Mouse (Mus musculus): ENCODE results near the gene Rgl1. TPM values are rescaled to one million over a fixed set of nuclear protein-coding genes. Genes with fewer than 3 reads are reported as not detected.

Gene Rgl1
- polyA plus RNA-seq, 1 experiment from 2014 or later = 33.2 TPM

DNA sequence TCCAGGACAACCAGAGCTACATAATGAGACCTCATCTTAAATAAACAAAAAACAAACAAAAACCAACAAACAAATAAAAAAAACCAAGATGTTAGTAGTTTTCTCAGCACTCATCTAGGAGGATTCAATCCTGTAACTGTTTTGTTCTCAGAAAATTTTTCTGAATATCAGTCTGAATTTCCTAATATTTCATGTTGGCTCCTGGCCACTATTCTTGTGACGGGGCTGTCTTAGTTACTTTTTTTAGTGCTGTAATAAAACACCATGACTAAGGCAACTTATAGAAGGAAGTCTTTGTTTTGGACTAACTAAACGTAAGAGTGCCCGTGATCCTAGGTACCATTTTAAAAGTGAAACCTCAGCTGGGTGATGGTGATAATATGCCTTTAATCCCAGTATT lies 68.8 kb downstream of the Rgl1 start:
- ATAC-seq (no peak), DNase-seq (ENCODE audit: low spot score) (no peak)
- 28% methylated on average over 3 of the region's 3 CpGs for whole genome bisulfite sequencing
- Histone ChIP-seq H3K27me3 (replicated peaks; ENCODE audit: insufficient read depth, low read length) (no peaks in the 10 kb centered on the region), H3K4me1 (ENCODE audit: insufficient read depth, low read depth, low read length) (no peaks in the 10 kb centered on the region), H3K36me3 (ENCODE audit: insufficient read depth, low read length) (no peaks in the 10 kb centered on the region), H3K9me3 (ENCODE audit: low read length) (no peaks in the 10 kb centered on the region), H3K4me3 (ENCODE audit: low read depth, low read length) (no peak overlapping the region), H3K9ac (replicated peaks; ENCODE audit: low read depth) (no peak overlapping the region), H3K4me2 (replicated peaks; ENCODE audit: low read depth, low read length) (no peak overlapping the region), H3K27ac (ENCODE audit: low read length) (no peak overlapping the region)
- no peak for TF ChIP-seq CTCF (IDR thresholded peaks at IDR 0.05)
- no peak for TF ChIP-seq EP300 (IDR thresholded peaks at IDR 0.05)

DNA sequence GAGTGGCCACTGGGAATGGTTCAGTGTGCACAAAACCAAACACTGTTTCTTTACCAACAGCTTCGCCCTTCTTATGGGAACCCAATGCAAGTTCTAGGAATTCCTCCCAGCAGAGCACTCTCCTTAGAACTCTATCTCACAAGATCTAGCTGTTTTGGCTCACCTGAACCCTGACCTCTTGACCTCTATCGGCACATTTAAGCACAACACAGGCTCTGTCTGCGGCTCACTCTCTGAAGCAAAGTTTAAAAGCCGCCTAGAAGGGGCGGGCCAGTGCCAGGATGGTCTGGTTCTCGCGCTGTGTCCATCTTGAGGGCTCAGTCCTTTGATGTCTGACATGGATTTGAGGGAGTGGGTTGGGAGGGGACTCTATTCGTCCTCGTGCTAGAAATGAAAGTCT lies 70.7 kb downstream of the Rgl1 start:
- Histone ChIP-seq H3K36me3 (ENCODE audit: insufficient read depth, low read length) (no peaks in the 10 kb centered on the region), H3K4me3 (ENCODE audit: low read depth, low read length) (no peak overlapping the region), H3K4me1 (ENCODE audit: insufficient read depth, low read depth, low read length) (no peaks in the 10 kb centered on the region), H3K27me3 (replicated peaks; ENCODE audit: insufficient read depth, low read length) (no peaks in the 10 kb centered on the region), H3K9ac (replicated peaks; ENCODE audit: low read depth) (no peak overlapping the region), H3K27ac (ENCODE audit: low read length) (no peak overlapping the region), H3K9me3 (ENCODE audit: low read length) (no peaks in the 10 kb centered on the region), H3K4me2 (replicated peaks; ENCODE audit: low read depth, low read length) (no peak overlapping the region)
- 51% methylated on average over 9 of the region's 9 CpGs for WGBS
- no peak for TF ChIP-seq EP300 (IDR thresholded peaks at IDR 0.05)
- TF ChIP-seq CTCF (IDR thresholded peaks at IDR 0.05) = no peak
- DNase-seq (ENCODE audit: low spot score) (no peak), ATAC-seq (no peak)

DNA sequence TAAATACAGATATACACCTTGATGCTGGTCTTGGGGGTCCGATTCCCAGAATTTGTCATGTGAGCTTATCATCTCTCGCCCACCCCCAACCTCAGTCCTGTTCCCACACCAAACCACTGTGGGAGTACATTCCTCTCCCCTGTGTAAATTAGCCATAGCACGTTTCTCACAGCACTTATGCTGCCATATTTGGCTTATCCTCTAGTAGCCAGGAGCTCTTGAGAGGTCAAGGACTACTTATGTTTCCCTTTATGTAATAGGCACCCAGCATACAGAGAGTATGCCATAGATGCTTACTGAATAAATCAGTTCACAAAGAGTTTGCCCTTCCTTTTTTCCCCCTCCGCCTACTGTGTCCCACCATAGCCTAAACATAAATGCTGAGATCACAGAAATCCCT lies 76.2 kb downstream of the Rgl1 start:
- DNase-seq (ENCODE audit: low spot score) (peak; percentile 69), ATAC-seq (peak; percentile 80)
- Histone ChIP-seq H3K4me1 (ENCODE audit: insufficient read depth, low read depth, low read length) (peaks cover 10% of the 10 kb centered on the region), H3K27me3 (replicated peaks; ENCODE audit: insufficient read depth, low read length) (no peaks in the 10 kb centered on the region), H3K36me3 (ENCODE audit: insufficient read depth, low read length) (no peaks in the 10 kb centered on the region), H3K27ac (ENCODE audit: low read length) (no peak overlapping the region), H3K9me3 (ENCODE audit: low read length) (no peaks in the 10 kb centered on the region), H3K4me3 (ENCODE audit: low read depth, low read length) (no peak overlapping the region), H3K4me2 (replicated peaks; ENCODE audit: low read depth, low read length) (no peak overlapping the region), H3K9ac (replicated peaks; ENCODE audit: low read depth) (no peak overlapping the region)
- peak; percentile 85 for TF ChIP-seq EP300 (IDR thresholded peaks at IDR 0.05)
- no peak for TF ChIP-seq CTCF (IDR thresholded peaks at IDR 0.05)
- 56% methylated on average over 4 of the region's 4 CpGs for WGBS

DNA sequence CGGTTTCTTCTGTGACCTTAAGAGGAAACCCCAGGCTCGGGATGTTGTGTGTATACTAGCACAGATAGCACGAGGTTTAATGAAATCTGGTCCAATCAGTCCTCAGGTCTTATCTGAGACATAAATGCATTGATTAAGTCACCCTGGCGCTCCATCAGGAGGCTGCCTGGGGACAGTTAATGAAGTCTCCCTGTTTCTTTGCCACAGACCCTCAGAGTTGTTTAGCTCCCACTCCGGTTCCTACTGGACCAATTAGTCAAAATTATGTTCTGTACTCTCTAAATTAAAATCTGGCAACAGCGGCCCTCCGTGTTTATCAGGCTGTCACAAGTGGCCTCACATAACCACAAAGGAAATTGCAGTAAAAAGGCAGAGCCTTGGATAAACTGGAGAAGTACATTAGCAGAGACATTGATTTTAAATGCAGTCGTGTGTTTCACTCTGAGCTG lies 78.4 kb downstream of the Rgl1 start:
- H3K4me3 ChIP-seq (ENCODE audit: low read depth, low read length) = no peak overlapping the region
- 16% methylated on average over 8 of the region's 8 CpGs for WGBS
- ATAC-seq (no peak), DNase-seq (ENCODE audit: low spot score) (no peak)
- H3K9ac ChIP-seq (replicated peaks; ENCODE audit: low read depth) = no peak overlapping the region
- peaks cover 10% of the 10 kb centered on the region for H3K4me1 ChIP-seq (ENCODE audit: insufficient read depth, low read depth, low read length)
- H3K27me3 ChIP-seq (replicated peaks; ENCODE audit: insufficient read depth, low read length) = no peaks in the 10 kb centered on the region
- no peaks in the 10 kb centered on the region for H3K36me3 ChIP-seq (ENCODE audit: insufficient read depth, low read length)
- H3K9me3 ChIP-seq (ENCODE audit: low read length) = no peaks in the 10 kb centered on the region
- TF ChIP-seq CTCF (IDR thresholded peaks at IDR 0.05) = no peak
- TF ChIP-seq EP300 (IDR thresholded peaks at IDR 0.05) = no peak
- H3K4me2 ChIP-seq (replicated peaks; ENCODE audit: low read depth, low read length) = no peak overlapping the region
- peak overlapping the region; percentile 52; the same call in 1 of the 2 replicates for H3K27ac ChIP-seq (ENCODE audit: low read length)

DNA sequence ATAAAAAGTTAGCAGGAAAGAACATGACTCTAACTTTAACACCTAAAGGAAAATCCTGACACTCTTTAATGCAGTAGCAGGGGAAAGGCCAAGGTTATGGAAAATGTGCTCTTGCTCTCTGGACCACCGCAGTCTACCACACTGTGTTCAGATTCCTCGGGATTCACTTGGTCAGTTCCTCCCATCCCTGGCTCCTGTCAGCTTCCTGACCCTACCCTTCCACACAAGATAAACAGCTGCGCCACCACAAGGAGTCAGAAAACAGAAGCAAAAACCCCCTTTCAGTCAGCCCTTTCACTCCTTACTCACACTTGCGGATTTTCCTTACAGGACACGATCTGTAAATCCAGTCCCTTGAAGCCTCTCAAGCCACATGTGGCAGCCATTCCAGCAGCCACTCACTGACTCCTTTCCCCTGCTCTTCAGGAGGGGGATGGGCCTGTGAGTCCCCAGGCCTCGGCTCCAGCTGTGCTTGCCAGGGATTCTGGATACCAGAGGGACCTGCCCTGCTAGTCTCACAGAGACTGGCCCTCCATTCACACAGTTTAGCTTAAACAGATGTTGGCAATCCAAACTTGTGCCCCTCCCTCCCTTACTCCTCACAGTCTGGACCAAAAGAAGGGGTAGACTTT lies 78.9 kb downstream of the Rgl1 start:
- peak; percentile 73 for DNase-seq (ENCODE audit: low spot score)
- H3K4me2 ChIP-seq (replicated peaks; ENCODE audit: low read depth, low read length) = 0 out of 2 replicates have a peak overlapping the region, but pooled peaks have one; percentile 18
- H3K36me3 ChIP-seq (ENCODE audit: insufficient read depth, low read length) = no peaks in the 10 kb centered on the region
- H3K4me1 ChIP-seq (ENCODE audit: insufficient read depth, low read depth, low read length) = peaks cover 12% of the 10 kb centered on the region
- WGBS = 11% methylated on average over 6 of the region's 6 CpGs
- peak overlapping the region; percentile 52 for H3K27ac ChIP-seq (ENCODE audit: low read length)
- no peaks in the 10 kb centered on the region for H3K27me3 ChIP-seq (replicated peaks; ENCODE audit: insufficient read depth, low read length)
- ATAC-seq = peak; percentile 66
- no peaks in the 10 kb centered on the region for H3K9me3 ChIP-seq (ENCODE audit: low read length)
- no peak for TF ChIP-seq EP300 (IDR thresholded peaks at IDR 0.05)
- TF ChIP-seq CTCF (IDR thresholded peaks at IDR 0.05) = no peak; the same call in 1 of the 2 replicates
- H3K4me3 ChIP-seq (ENCODE audit: low read depth, low read length) = no peak overlapping the region
- no peak overlapping the region for H3K9ac ChIP-seq (replicated peaks; ENCODE audit: low read depth)

DNA sequence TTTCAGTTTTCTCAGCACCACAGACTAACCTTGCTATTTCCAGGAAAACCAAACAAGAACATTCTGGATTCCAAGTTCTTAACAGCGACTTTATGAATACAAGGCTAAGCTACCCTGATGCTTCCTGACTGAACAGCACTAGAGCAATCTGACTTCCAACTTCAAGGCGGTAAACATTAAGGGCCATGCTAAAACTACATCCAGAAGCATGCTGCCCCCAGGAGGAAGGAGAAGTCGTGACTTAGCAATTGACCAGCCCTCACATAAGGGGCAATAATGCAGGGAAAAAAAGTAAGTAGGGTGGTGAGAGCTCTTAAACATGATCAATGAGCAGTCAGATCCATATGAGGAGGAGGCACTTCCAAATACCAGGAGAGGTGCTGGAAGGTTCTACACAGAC lies 80.6 kb downstream of the Rgl1 start:
- ATAC-seq (no peak), DNase-seq (ENCODE audit: low spot score) (no peak)
- H3K4me3 ChIP-seq (ENCODE audit: low read depth, low read length) = no peak overlapping the region
- TF ChIP-seq CTCF (IDR thresholded peaks at IDR 0.05) (peak; percentile 52), EP300 (IDR thresholded peaks at IDR 0.05) (no peak)
- peaks cover 17% of the 10 kb centered on the region for H3K4me1 ChIP-seq (ENCODE audit: insufficient read depth, low read depth, low read length)
- no peak overlapping the region for H3K9ac ChIP-seq (replicated peaks; ENCODE audit: low read depth)
- no peaks in the 10 kb centered on the region for H3K9me3 ChIP-seq (ENCODE audit: low read length)
- no peaks in the 10 kb centered on the region for H3K36me3 ChIP-seq (ENCODE audit: insufficient read depth, low read length)
- H3K27me3 ChIP-seq (replicated peaks; ENCODE audit: insufficient read depth, low read length) = no peaks in the 10 kb centered on the region
- H3K27ac ChIP-seq (ENCODE audit: low read length) = no peak overlapping the region
- 62% methylated on average over 3 of the region's 3 CpGs for WGBS
- no peak overlapping the region for H3K4me2 ChIP-seq (replicated peaks; ENCODE audit: low read depth, low read length)
